Mouse (Mus musculus): ENCODE measurements around the gene Nfia.

- TF ChIP-seq CTCF (IDR thresholded peaks at IDR 0.05; ENCODE audit: insufficient read depth, low read depth, low read length) (no peak), POLR2A (IDR thresholded peaks at IDR 0.05; ENCODE audit: insufficient read depth, low read depth, low read length) (no peak)
These were observed 44.0 kb upstream of the Nfia start for GRCm38 (mm10) chr4:97728520-97728919.
